Mouse (Mus musculus) embryo, embryonic 11.5 days (tissue): ENCODE measurements around the gene Olfr1355.
"Not testable (repeated sequence)": the region's sequence is repeated elsewhere in the genome, so short reads cannot be mapped to it uniquely, and the experiment has no call there.

Experiments
- DNase-seq: peaks from one replicate; pipeline ENCODE4 v3.0.0-alpha.2; 2012; ENCODE audit warnings: low read depth, low spot score

The Olfr1355 gene

DNA sequence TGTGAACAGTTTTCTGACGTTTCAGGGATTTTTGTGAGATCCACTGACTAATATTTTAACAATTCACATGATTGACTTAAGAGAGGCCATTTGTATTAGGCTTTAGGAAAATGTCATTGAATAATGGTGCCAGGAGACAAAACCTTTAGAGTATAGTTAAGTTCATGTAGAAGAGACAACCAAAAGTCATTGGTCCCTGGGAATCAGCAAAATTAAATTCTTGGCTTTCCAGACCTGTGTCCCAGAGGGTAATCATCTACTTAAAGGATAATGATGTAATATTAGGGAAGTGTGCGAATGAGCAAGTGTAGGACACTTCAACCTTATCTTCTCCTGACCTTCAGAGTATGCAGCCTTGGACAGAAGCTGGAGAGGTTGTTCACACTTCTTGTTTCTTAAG is at the start of gene Olfr1355:
TSS of gene Olfr1355 (plus strand) at position 301 of the 400 bp plus-strand sequence.
- no peak for DNase-seq

DNA sequence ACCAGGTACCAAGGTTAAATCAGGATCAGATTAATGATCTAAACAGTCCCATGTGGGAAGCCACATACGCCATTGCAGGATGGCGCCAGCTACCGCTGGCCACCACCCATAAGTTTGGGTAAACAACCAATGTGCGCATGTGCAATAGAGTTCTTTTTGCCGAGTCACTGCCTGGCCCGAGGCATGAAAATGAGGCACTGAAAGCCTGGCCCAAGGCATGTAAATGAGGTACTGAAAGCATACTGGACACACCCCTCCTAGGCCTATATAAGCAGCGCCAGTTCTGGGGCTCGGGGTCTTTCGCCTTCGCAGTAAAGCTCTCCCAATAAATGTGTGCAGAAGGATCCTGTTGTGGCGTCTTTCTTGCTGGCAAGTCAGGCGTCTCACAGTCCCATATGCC is 34.9 kb upstream of the Olfr1355 start:
- DNase-seq, result not testable (repeated sequence)

DNA sequence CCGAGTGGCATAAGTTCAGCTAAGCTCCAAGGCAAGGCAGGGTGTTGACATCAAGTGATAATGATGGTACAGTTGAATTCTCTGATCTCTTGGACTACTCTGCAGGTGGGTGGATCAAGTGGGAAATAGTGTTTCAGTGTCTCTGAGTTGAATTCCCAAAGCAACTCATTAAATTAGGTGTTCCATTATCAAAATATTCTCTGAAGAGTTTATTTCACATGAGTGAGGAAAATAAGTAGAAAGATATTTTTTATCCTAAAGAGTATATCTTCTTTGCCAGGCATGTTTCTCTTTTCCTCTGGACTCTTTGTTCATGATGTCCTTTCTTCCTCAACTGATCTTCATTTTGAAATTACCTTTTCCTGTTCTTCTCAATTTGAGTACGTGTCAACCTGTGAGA is 23.3 kb upstream of the Olfr1355 start, which contains the start of gene Olfr1356:
TSS of gene Olfr1356 (minus strand) at position 101 of the 400 bp plus-strand sequence.
- DNase-seq, result no peak

- DNase-seq, result not testable (repeated sequence)
Observed at GRCm38 (mm10) chr10:78912871-78913270, 37.5 kb downstream of the Olfr1355 start, which contains the start of gene Olfr1354. Olfr1354 (plus strand) TSS chr10:78913171.
